ENCODE assay signal across 14 mouse cellular contexts in genomic region chr7:99306640-99307039, GRCm38 (mm10). TPM values are rescaled to one million over a fixed set of nuclear protein-coding genes. Genes with fewer than 3 reads are reported as not detected.
DNase-seq lines count a peak whose midpoint lies in the region; ATAC-seq and TF ChIP-seq lines count a peak whose summit lies in the region.
"Had no signal": no experiment of that assay in that cellular context is flagged by ENCODE, and none has a peak within 500 bp of the region (broad histone marks: within the 10 kb centered on the region; RNA-seq: fewer than 3 reads in every experiment).

No protein-coding gene starts in this region.

- peaks cover 57% of the 10 kb centered on the region for H3K4me1 ChIP-seq in forebrain, embryonic 13.5 days
- H3K4me1 ChIP-seq in forebrain, postnatal 0 days (ENCODE audit: insufficient read depth), result peaks cover 8% of the 10 kb centered on the region; the same call in 1 of the 2 replicates
- H3K4me1 ChIP-seq in limb, embryonic 12.5 days (replicated peaks), result peaks cover 25% of the 10 kb centered on the region
- peaks cover 31% of the 10 kb centered on the region for H3K4me1 ChIP-seq in limb, embryonic 10.5 days
- peaks cover 11% of the 10 kb centered on the region for H3K4me1 ChIP-seq in hindbrain, embryonic 11.5 days (replicated peaks; ENCODE audit: control insufficient read depth, insufficient read depth, low read length)
- peaks cover 84% of the 10 kb centered on the region for H3K4me1 ChIP-seq in neural tube, embryonic 13.5 days (replicated peaks)
- H3K4me1 ChIP-seq: liver, embryonic 13.5 days had no signal

- intact Hi-C loops in gastrocnemius, postnatal 14 days (cut with DNase I; ENCODE audit: low total_unique reads), result no loop called here

- H3K36me3 ChIP-seq in forebrain, embryonic 13.5 days (ENCODE audit: poor library complexity, severe bottlenecking), result no peaks in the 10 kb centered on the region
- peaks cover 4% of the 10 kb centered on the region; the same call in 1 of the 2 replicates for H3K36me3 ChIP-seq in forebrain, postnatal 0 days (ENCODE audit: insufficient read depth)
- H3K36me3 ChIP-seq in limb, embryonic 12.5 days, result no peaks in the 10 kb centered on the region
- no peaks in the 10 kb centered on the region for H3K36me3 ChIP-seq in limb, embryonic 10.5 days
- H3K36me3 ChIP-seq in hindbrain, embryonic 11.5 days (ENCODE audit: control insufficient read depth, insufficient read depth, low read length), result no peaks in the 10 kb centered on the region
- no peaks in the 10 kb centered on the region for H3K36me3 ChIP-seq in neural tube, embryonic 13.5 days
- H3K36me3 ChIP-seq: liver, embryonic 13.5 days had no signal

- TF ChIP-seq CTCF in forebrain, postnatal 0 days (IDR thresholded peaks at IDR 0.05; ENCODE audit: low read depth), result no peak

- DNase-seq in forebrain, postnatal 0 days, result no peak
- DNase-seq in limb, embryonic 10.5 days (ENCODE audit: low spot score), result no peak
- no peak for DNase-seq in hindbrain, embryonic 11.5 days (ENCODE audit: low spot score)
- DNase-seq in gastrocnemius, postnatal 14 days, result no peak
- DNase-seq: adrenal gland, adult 2 months; B cell, adult 2 months; kidney, adult 8-10 months; liver, embryonic 13.5 days; lung, postnatal 4 days; right cerebral cortex, postnatal 25 days had no signal

- H3K9me3 ChIP-seq in forebrain, embryonic 13.5 days (replicated peaks), result no peaks in the 10 kb centered on the region
- H3K9me3 ChIP-seq in forebrain, postnatal 0 days (ENCODE audit: low read length), result no peaks in the 10 kb centered on the region
- no peaks in the 10 kb centered on the region for H3K9me3 ChIP-seq in limb, embryonic 12.5 days
- H3K9me3 ChIP-seq in limb, embryonic 10.5 days (replicated peaks), result no peaks in the 10 kb centered on the region
- H3K9me3 ChIP-seq in hindbrain, embryonic 11.5 days (ENCODE audit: control insufficient read depth, low read length), result no peaks in the 10 kb centered on the region
- H3K9me3 ChIP-seq in neural tube, embryonic 13.5 days, result no peaks in the 10 kb centered on the region
- H3K9me3 ChIP-seq: liver, embryonic 13.5 days had no signal

- peak overlapping the region; percentile 25; the same call in 1 of the 2 replicates for H3K27ac ChIP-seq in forebrain, embryonic 13.5 days
- H3K27ac ChIP-seq in forebrain, postnatal 0 days (ENCODE audit: low read depth, low read length), result no peak overlapping the region
- 0 out of 2 replicates have a peak overlapping the region, but pooled peaks have one; percentile 23 for H3K27ac ChIP-seq in limb, embryonic 12.5 days
- no peak overlapping the region for H3K27ac ChIP-seq in limb, embryonic 10.5 days
- peak overlapping the region; percentile 49 for H3K27ac ChIP-seq in hindbrain, embryonic 11.5 days (ENCODE audit: low read depth, low read length)
- H3K27ac ChIP-seq in neural tube, embryonic 13.5 days (replicated peaks), result peak overlapping the region; percentile 49; the same call in 1 of the 2 replicates
- H3K27ac ChIP-seq: liver, embryonic 13.5 days had no signal

- no peak overlapping the region for H3K4me2 ChIP-seq in forebrain, embryonic 13.5 days
- no peak overlapping the region for H3K4me2 ChIP-seq in forebrain, postnatal 0 days (ENCODE audit: low read depth)
- no peak overlapping the region for H3K4me2 ChIP-seq in limb, embryonic 12.5 days
- no peak overlapping the region for H3K4me2 ChIP-seq in hindbrain, embryonic 11.5 days (replicated peaks; ENCODE audit: low read depth, low read length)
- H3K4me2 ChIP-seq in neural tube, embryonic 13.5 days, result no peak overlapping the region
- H3K4me2 ChIP-seq: liver, embryonic 13.5 days had no signal

- H3K27me3 ChIP-seq in forebrain, embryonic 13.5 days, result no peaks in the 10 kb centered on the region
- no peaks in the 10 kb centered on the region for H3K27me3 ChIP-seq in forebrain, postnatal 0 days (ENCODE audit: insufficient read depth, low read length)
- no peaks in the 10 kb centered on the region for H3K27me3 ChIP-seq in limb, embryonic 12.5 days
- no peaks in the 10 kb centered on the region for H3K27me3 ChIP-seq in limb, embryonic 10.5 days (ENCODE audit: low read depth, poor library complexity, severe bottlenecking)
- no peaks in the 10 kb centered on the region for H3K27me3 ChIP-seq in hindbrain, embryonic 11.5 days (ENCODE audit: control insufficient read depth, insufficient read depth, low read length)
- H3K27me3 ChIP-seq in neural tube, embryonic 13.5 days, result no peaks in the 10 kb centered on the region
- H3K27me3 ChIP-seq: liver, embryonic 13.5 days had no signal

- 43% methylated on average over 3 of the region's 3 CpGs for WGBS in forebrain, embryonic 13.5 days
- WGBS in forebrain, postnatal 0 days, result 50% methylated on average over 3 of the region's 3 CpGs
- WGBS in limb, embryonic 12.5 days, result 31% methylated on average over 3 of the region's 3 CpGs
- WGBS in limb, embryonic 10.5 days, result 24% methylated on average over 3 of the region's 3 CpGs
- 9% methylated on average over 3 of the region's 3 CpGs for WGBS in hindbrain, embryonic 11.5 days
- 18% methylated on average over 3 of the region's 3 CpGs for WGBS in neural tube, embryonic 13.5 days

- H3K4me3 ChIP-seq in forebrain, embryonic 13.5 days, result no peak overlapping the region
- H3K4me3 ChIP-seq in forebrain, postnatal 0 days (ENCODE audit: low read depth, low read length), result no peak overlapping the region
- H3K4me3 ChIP-seq in limb, embryonic 12.5 days (replicated peaks), result no peak overlapping the region
- H3K4me3 ChIP-seq in limb, embryonic 10.5 days, result no peak overlapping the region
- no peak overlapping the region for H3K4me3 ChIP-seq in hindbrain, embryonic 11.5 days (ENCODE audit: low read depth, low read length)
- no peak overlapping the region for H3K4me3 ChIP-seq in neural tube, embryonic 13.5 days
- H3K4me3 ChIP-seq: liver, embryonic 13.5 days had no signal

- no peak for ATAC-seq in forebrain, embryonic 13.5 days
- no peak for ATAC-seq in forebrain, postnatal 0 days
- ATAC-seq in limb, embryonic 12.5 days (ENCODE audit: insufficient number of reproducible peaks, insufficient read depth, low FRiP score, low TSS enrichment, low read depth), result no peak
- no peak for ATAC-seq in hindbrain, embryonic 11.5 days (ENCODE audit: low FRiP score)
- no peak for ATAC-seq in neural tube, embryonic 13.5 days (ENCODE audit: low read depth)
- no peak for ATAC-seq in inflammation-experienced regulatory T-cells, adult 6 months

- no peak overlapping the region for H3K9ac ChIP-seq in forebrain, embryonic 13.5 days
- H3K9ac ChIP-seq in forebrain, postnatal 0 days, result no peak overlapping the region
- H3K9ac ChIP-seq in limb, embryonic 12.5 days (replicated peaks), result no peak overlapping the region
- no peak overlapping the region for H3K9ac ChIP-seq in hindbrain, embryonic 11.5 days (ENCODE audit: low read depth, low read length)
- H3K9ac ChIP-seq in neural tube, embryonic 13.5 days, result no peak overlapping the region
- H3K9ac ChIP-seq: liver, embryonic 13.5 days had no signal

RNA-seq across cellular contexts. Expression of gene Map6, which starts 39.4 kb away (rescaled TPM):
- polyA plus RNA-seq in forebrain, embryonic 13.5 days (2015; fragmentation: Nextera tagmentation; extraction: Ambion mirVana), result 46.9 and 51.3 TPM in 2 replicates
- total RNA-seq in forebrain, postnatal 0 days (2014; rRNA removed), result 187 and 234 TPM in 2 replicates
- 71.9 and 98.0 TPM in 2 replicates for polyA plus RNA-seq in forebrain, postnatal 0 days (2015; fragmentation: Nextera tagmentation; extraction: Ambion mirVana)
- polyA plus RNA-seq in limb, embryonic 12.5 days (2016; fragmentation: Nextera tagmentation; extraction: Ambion mirVana), result 4.4 and 4.8 TPM in 2 replicates
- polyA plus RNA-seq in limb, embryonic 10.5 days (2016; fragmentation: Nextera tagmentation; extraction: Ambion mirVana), result 3.1 and 5.4 TPM in 2 replicates
- 49.6 and 51.8 TPM in 2 replicates for polyA plus RNA-seq in hindbrain, embryonic 11.5 days (2014; fragmentation: Nextera tagmentation; extraction: Ambion mirVana)
- polyA plus RNA-seq in neural tube, embryonic 13.5 days (2015; fragmentation: Nextera tagmentation; extraction: Ambion mirVana), result 105 and 111 TPM in 2 replicates
- total RNA-seq in gastrocnemius, postnatal 14 days (2021), result 1 to 10 TPM; 3.9 to 6.6 TPM
- polyA plus RNA-seq in inflammation-experienced regulatory T-cells, adult 6 months (2017; shearing (Covaris generic)), result 1 to 10 TPM; 3.1 to 5.6 (median 3.2) TPM

RNA-seq across cellular contexts. Expression of gene Serpinh1, which starts 46.4 kb away (rescaled TPM):
- 261 and 291 TPM in 2 replicates for polyA plus RNA-seq in forebrain, embryonic 13.5 days (2015; fragmentation: Nextera tagmentation; extraction: Ambion mirVana)
- total RNA-seq in forebrain, postnatal 0 days (2014; rRNA removed), result 127 and 160 TPM in 2 replicates
- 117 and 121 TPM in 2 replicates for polyA plus RNA-seq in forebrain, postnatal 0 days (2015; fragmentation: Nextera tagmentation; extraction: Ambion mirVana)
- polyA plus RNA-seq in limb, embryonic 12.5 days (2016; fragmentation: Nextera tagmentation; extraction: Ambion mirVana), result 1,189 and 1,266 TPM in 2 replicates
- 1,171 and 1,177 TPM in 2 replicates for polyA plus RNA-seq in limb, embryonic 10.5 days (2016; fragmentation: Nextera tagmentation; extraction: Ambion mirVana)
- 245 and 269 TPM in 2 replicates for polyA plus RNA-seq in hindbrain, embryonic 11.5 days (2014; fragmentation: Nextera tagmentation; extraction: Ambion mirVana)
- polyA plus RNA-seq in neural tube, embryonic 13.5 days (2015; fragmentation: Nextera tagmentation; extraction: Ambion mirVana), result 462 and 484 TPM in 2 replicates
- total RNA-seq in gastrocnemius, postnatal 14 days (2021), result 100 to 1,000 TPM; 190 to 248 TPM
- polyA plus RNA-seq in inflammation-experienced regulatory T-cells, adult 6 months (2017; shearing (Covaris generic)), result not detected

Comparison
In these comparisons a context has a peak if more than half of its experiments do, and no peak if none do; other contexts are left out.
1. H3K27ac ChIP-seq: peak in forebrain, embryonic 13.5 days (single experiment), limb, embryonic 12.5 days (single experiment), hindbrain, embryonic 11.5 days (single experiment) and neural tube, embryonic 13.5 days (single experiment); none in forebrain, postnatal 0 days (single experiment) and limb, embryonic 10.5 days (single experiment).
2. RNA of gene Serpinh1, which starts 46.4 kb away (polyA plus RNA-seq): 1,189 to 1,266 TPM in limb, embryonic 12.5 days, 1,171 to 1,177 TPM in limb, embryonic 10.5 days, 462 to 484 TPM in neural tube, embryonic 13.5 days, 261 to 291 TPM in forebrain, embryonic 13.5 days, 245 to 269 TPM in hindbrain, embryonic 11.5 days and 117 to 121 TPM in forebrain, postnatal 0 days; not detected in inflammation-experienced regulatory T-cells, adult 6 months; every median in the first group is over 100 times any median in the second.